Mouse (Mus musculus) heart, adult 2 months (tissue): Measurements from ENCODE around the gene Ddx58. TPM values are rescaled to one million over a fixed set of nuclear protein-coding genes. Genes with fewer than 3 reads are reported as not detected.
A peak's percentile ranks its signal among the peaks of the same experiment; 100 is the strongest.

Experiments used
- DNase-seq, 2 experiments: peaks; one replicate each; pipeline ENCODE4 v3.0.0; 2021
- H3K27ac ChIP-seq: fragments of 200-600 bp; 2 replicates; pipeline ENCODE4 v1.8.1; 2022
- H3K27me3 ChIP-seq: fragments of 200-500 bp; 2 replicates; pipeline ENCODE4 v1.6.1; 2012; ENCODE audit warnings: mild to moderate bottlenecking, low read length, inconsistent platforms, mixed read lengths; ENCODE audit not compliant: control insufficient read depth, insufficient read depth
- H3K36me3 ChIP-seq: fragments of 200-500 bp; 2 replicates; pipeline ENCODE4 v1.6.1; 2012; ENCODE audit warnings: low read length, inconsistent platforms; ENCODE audit not compliant: control insufficient read depth, insufficient read depth
- H3K4me1 ChIP-seq: fragments of 200-500 bp; 2 replicates; pipeline ENCODE4 v1.6.1; 2011; ENCODE audit warnings: low read length; ENCODE audit not compliant: control insufficient read depth, insufficient read depth
- H3K4me3 ChIP-seq: fragments of 200-600 bp; 2 replicates; pipeline ENCODE4 v1.8.1; 2022
- H3K79me2 ChIP-seq: fragments of 200-500 bp; replicated peaks from 2 replicates; pipeline ENCODE4 v1.6.1; 2012; ENCODE audit warnings: mild to moderate bottlenecking, inconsistent platforms, low read length, moderate library complexity, mixed read lengths; ENCODE audit not compliant: control insufficient read depth, insufficient read depth
- H3K9ac ChIP-seq: fragments of 200-500 bp; 2 replicates; pipeline ENCODE4 v1.6.1; 2012; ENCODE audit warnings: low read depth, mild to moderate bottlenecking, control low read depth, inconsistent platforms, low read length, mixed read lengths
- CTCF ChIP-seq: fragments of 200-600 bp; IDR thresholded peaks from 2 replicates; pipeline ENCODE4 v1.8.1; 2022; ENCODE audit warnings: antibody characterized with exemption, mild to moderate bottlenecking, moderate library complexity
- EP300 ChIP-seq: fragments of 200-500 bp; IDR thresholded peaks from 2 replicates; pipeline ENCODE4 v1.6.1; 2011; ENCODE audit warnings: low read depth, low read length, control low read depth; ENCODE audit not compliant: insufficient read depth
- POLR2A ChIP-seq: fragments of 200-500 bp; IDR thresholded peaks from 2 replicates; pipeline ENCODE4 v1.6.1; 2011; ENCODE audit warnings: mild to moderate bottlenecking, low read depth, low read length, control low read depth; ENCODE audit not compliant: insufficient read depth
- WGBS: fragments of 180-500 bp; shearing (Covaris S2); methylation state at CpG from one replicate; pipeline ENCODE4 v1.1.7; 2018; 5-methylcytosine and 5-hydroxymethylcytosine counted together
- intact Hi-C: fragments of 180-260 bp; cut with DNase I; formaldehyde crosslinking; loops from one replicate; pipeline ENCODE4 v1.15.1; 2025
- polyA plus RNA-seq: library from polyadenylated mRNA; depleted of rRNA; stranded (reverse); fragments of >200 nt; gene quantifications from 2 replicates; pipeline ENCODE4 v1.2.3, GENCODE M21; 2012
- total RNA-seq, 2 experiments: library from RNA; stranded (reverse); gene quantifications; 2 replicates each; pipeline ENCODE4 v1.2.3; 2021

The Ddx58 gene
- total and polyA plus RNA-seq, 3 experiments: 6.4 to 7.7 (median 7.2) TPM

DNA sequence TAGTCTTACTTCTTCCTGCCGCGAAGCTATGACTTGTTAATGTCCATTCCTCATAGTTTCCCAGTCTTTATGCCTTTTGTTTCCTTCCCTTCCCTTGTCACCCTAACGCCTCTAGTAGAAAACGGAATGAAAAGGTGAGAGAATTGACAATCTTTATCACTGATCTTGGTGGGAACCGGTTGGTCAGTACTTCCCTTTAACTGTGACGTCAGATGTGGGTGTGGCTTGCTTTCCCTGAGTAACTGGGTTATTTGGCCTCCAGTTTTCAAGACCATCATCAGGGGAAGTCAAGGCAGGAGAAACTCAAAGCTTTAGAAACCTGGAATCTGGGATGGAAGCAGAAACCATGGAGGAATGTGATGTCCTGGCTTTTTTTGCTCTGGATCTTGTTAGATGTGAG is 2.3 kb upstream of the Ddx58 start:
- Histone ChIP-seq H3K4me3 (no peak overlapping the region), H3K27me3 (no peaks in the 10 kb centered on the region), H3K4me1 (peaks cover 3% of the 10 kb centered on the region), H3K79me2 (no peaks in the 10 kb centered on the region), H3K36me3 (no peaks in the 10 kb centered on the region; the same call in 1 of the 2 replicates), H3K27ac (no peak overlapping the region), H3K9ac (no peak overlapping the region)
- WGBS: 50% methylated on average over 6 of the region's 6 CpGs
- intact Hi-C loops: no loop called here
- no peak for DNase-seq
- TF ChIP-seq CTCF: no peak
- no peak for TF ChIP-seq POLR2A
- TF ChIP-seq EP300: no peak

DNA sequence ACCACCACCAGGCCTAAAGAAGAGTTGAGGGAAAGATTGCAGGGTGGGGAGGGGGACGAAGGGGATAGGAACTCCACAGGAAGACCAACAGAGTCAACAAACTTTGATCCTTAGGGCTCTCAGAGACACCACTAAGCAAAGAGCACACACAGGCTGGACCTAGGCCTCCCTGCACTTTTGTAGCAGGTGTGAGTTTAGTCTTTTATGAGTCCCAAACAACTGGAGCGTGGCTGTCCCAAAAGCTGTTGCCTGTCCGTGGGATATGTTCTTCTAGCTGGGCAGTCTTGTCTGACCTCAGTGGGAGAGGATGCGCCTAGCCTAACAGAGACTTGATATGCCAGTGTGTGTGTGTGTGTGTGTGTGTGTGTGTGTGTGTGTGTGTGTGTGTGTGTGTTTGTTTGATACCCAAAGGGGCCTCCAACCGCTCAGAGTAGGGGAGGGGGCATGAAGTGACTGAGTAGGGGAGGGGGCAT is 680 bp upstream of the Ddx58 start:
- DNase-seq: peak in 1 of 2 experiments; percentile 7
- H3K4me1 ChIP-seq: peaks cover 3% of the 10 kb centered on the region
- TF ChIP-seq POLR2A (no peak), EP300 (no peak), CTCF (no peak)
- H3K27ac ChIP-seq: no peak overlapping the region; the same call in 1 of the 2 replicates
- 59% methylated on average over 5 of the region's 5 CpGs for WGBS
- H3K27me3 ChIP-seq: no peaks in the 10 kb centered on the region
- no peaks in the 10 kb centered on the region; the same call in 1 of the 2 replicates for H3K36me3 ChIP-seq
- intact Hi-C loops: no loop called here
- H3K79me2 ChIP-seq: no peaks in the 10 kb centered on the region
- no peak overlapping the region; the same call in 1 of the 2 replicates for H3K4me3 ChIP-seq
- H3K9ac ChIP-seq: peak overlapping the region; percentile 64

DNA sequence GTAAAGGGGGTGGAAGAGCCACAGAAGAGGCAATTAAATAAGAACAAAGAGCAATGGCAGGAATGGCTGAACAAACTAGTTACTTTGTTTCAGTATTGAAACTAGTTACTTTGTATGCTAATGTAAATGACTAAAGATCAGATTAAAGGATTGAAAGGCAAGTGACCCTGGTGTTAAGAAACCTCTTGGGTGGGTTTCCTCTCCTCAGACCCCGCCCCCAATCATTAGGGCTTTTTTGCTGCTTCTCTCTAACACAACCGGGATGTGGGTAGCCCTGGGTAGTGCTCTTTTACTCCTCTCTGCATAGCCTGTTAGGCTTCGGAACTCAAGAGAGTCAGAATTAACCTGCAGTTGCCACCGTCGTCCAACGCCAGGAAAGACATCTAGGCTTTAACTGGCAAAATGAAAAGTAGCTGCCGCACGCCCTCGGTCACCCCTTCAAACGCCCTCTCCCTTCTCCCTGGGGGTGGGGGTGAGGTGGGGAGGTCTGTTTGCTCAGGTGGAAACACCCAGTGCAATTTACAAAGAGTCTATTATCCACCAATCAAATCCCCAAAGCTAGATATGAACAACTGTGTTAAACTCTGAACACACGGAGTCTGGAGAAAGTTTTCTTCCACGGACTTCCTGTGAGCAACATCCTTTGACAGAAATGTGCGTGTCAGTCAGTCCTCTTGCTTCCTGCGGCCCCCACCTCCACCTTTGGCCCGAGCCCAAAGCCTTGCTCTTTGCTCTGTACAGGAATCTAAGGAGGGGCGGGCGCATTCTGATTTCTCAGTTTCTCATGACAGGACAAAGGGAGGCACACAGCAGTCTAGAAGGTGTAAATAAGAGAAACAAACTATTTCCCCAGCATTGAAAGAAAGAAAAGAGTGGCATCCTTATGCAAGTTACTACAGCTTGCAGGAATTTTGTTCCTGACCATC is 882 bp downstream of the Ddx58 start:
- peak overlapping the region; percentile 60 for H3K4me3 ChIP-seq
- intact Hi-C loops: loop anchor here (2.0 kb wide), 1 partner anchor 30 kb away; the partner anchor contains the start of genes Smim27 and Topors
- TF ChIP-seq POLR2A (no peak), EP300 (no peak), CTCF (no peak)
- peak overlapping the region; percentile 89 for H3K27ac ChIP-seq
- no peaks in the 10 kb centered on the region; the same call in 1 of the 2 replicates for H3K36me3 ChIP-seq
- no peaks in the 10 kb centered on the region for H3K79me2 ChIP-seq
- H3K27me3 ChIP-seq: no peaks in the 10 kb centered on the region
- peak; percentile 74 to 78 for DNase-seq
- 1% methylated on average over 17 of the region's 17 CpGs for WGBS
- H3K4me1 ChIP-seq: peaks cover 3% of the 10 kb centered on the region
- H3K9ac ChIP-seq: peak overlapping the region; percentile 81

DNA sequence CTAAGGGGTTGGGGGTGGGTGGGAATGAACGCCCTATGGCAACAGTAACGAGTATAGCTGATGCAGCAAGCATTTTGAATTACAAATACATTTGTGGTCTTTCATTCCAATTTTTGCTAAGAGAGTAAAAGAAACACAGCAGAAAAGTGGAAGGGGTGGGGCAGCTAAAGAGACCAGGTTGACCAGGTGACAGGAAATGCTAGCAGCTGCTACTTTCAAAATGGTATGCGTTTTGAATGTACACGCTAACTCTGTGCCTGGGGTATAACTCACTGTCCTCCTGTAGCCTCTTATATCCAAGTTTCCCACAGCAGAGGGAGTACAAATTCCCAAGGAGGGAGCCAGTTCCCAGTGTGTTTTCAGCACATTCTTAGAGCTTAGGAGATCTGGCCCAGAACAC is 2.8 kb downstream of the Ddx58 start:
- 69% methylated on average over 4 of the region's 4 CpGs for WGBS
- H3K27ac ChIP-seq: no peak overlapping the region
- TF ChIP-seq POLR2A: no peak
- peaks cover 3% of the 10 kb centered on the region for H3K4me1 ChIP-seq
- DNase-seq: no peak
- H3K27me3 ChIP-seq: no peaks in the 10 kb centered on the region
- H3K79me2 ChIP-seq: no peaks in the 10 kb centered on the region
- no peaks in the 10 kb centered on the region; the same call in 1 of the 2 replicates for H3K36me3 ChIP-seq
- intact Hi-C loops: no loop called here
- H3K9ac ChIP-seq: no peak overlapping the region
- H3K4me3 ChIP-seq: no peak overlapping the region

DNA sequence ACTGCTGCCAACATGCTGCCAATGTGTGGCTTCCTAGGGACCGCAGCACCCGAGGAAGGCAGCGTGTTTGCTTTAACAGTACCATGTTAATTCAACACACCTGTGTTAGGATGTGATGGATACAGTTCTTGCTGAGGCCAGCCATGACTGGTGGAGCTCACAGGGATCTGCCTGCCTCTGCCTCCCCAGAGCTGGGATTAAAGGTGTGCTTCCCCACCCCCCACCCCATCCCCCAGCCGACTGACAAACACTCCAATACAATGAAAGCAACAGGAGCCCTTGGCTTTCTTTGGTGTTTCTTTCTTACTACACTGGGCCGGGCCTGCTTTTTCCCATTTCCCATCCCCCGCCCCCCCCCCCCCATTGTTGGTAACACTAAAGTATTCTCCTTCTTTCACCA is 5.4 kb downstream of the Ddx58 start:
- H3K36me3 ChIP-seq: no peaks in the 10 kb centered on the region; the same call in 1 of the 2 replicates
- H3K27ac ChIP-seq: no peak overlapping the region
- no peak overlapping the region for H3K9ac ChIP-seq
- H3K79me2 ChIP-seq: no peaks in the 10 kb centered on the region
- 85% methylated on average over 6 of the region's 6 CpGs for WGBS
- TF ChIP-seq CTCF (no peak), EP300 (no peak), POLR2A (no peak)
- no peak overlapping the region for H3K4me3 ChIP-seq
- H3K4me1 ChIP-seq: no peaks in the 10 kb centered on the region
- intact Hi-C loops: no loop called here
- H3K27me3 ChIP-seq: no peaks in the 10 kb centered on the region
- no peak for DNase-seq

DNA sequence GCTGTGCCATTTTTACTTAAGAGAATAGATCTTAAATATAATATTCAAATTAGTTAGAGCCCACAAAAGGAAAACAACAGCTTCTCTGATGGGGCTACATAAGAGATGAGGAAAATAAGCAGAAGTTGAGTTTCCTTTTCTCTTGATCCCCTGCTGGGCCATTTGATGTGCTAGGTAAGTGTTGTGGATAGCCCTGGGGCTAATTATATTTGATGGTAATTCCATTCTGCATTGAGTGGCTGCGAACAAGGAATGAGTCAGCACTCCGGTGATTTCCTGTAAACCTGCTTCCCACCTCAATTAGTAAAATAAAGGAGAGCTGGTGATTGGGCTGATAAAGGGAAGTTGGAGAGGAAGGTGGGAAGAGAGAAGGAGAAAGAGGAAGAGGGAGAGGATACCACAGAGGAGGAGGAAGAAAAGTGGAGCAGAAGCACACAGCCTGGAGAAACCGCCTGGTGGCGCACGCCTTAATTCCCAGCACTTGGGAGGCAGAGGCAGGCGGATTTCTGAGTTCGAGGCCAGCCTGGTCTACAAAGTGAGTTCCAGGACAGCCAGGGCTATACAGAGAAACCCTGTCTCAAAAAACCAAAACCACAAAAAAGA is 6.5 kb downstream of the Ddx58 start:
- Histone ChIP-seq H3K4me3 (no peak overlapping the region), H3K36me3 (no peaks in the 10 kb centered on the region; the same call in 1 of the 2 replicates), H3K27me3 (no peaks in the 10 kb centered on the region), H3K27ac (no peak overlapping the region), H3K4me1 (no peaks in the 10 kb centered on the region), H3K9ac (no peak overlapping the region), H3K79me2 (no peaks in the 10 kb centered on the region)
- no peak for DNase-seq
- TF ChIP-seq EP300 (no peak), POLR2A (no peak), CTCF (no peak)
- intact Hi-C loops: no loop called here
- 82% methylated on average over 7 of the region's 7 CpGs for WGBS
